Mouse (Mus musculus): Measurements from ENCODE around the gene Ift122.
A peak's percentile ranks its signal among the peaks of the same experiment; 100 is the strongest.

Ift122 gene

DNA sequence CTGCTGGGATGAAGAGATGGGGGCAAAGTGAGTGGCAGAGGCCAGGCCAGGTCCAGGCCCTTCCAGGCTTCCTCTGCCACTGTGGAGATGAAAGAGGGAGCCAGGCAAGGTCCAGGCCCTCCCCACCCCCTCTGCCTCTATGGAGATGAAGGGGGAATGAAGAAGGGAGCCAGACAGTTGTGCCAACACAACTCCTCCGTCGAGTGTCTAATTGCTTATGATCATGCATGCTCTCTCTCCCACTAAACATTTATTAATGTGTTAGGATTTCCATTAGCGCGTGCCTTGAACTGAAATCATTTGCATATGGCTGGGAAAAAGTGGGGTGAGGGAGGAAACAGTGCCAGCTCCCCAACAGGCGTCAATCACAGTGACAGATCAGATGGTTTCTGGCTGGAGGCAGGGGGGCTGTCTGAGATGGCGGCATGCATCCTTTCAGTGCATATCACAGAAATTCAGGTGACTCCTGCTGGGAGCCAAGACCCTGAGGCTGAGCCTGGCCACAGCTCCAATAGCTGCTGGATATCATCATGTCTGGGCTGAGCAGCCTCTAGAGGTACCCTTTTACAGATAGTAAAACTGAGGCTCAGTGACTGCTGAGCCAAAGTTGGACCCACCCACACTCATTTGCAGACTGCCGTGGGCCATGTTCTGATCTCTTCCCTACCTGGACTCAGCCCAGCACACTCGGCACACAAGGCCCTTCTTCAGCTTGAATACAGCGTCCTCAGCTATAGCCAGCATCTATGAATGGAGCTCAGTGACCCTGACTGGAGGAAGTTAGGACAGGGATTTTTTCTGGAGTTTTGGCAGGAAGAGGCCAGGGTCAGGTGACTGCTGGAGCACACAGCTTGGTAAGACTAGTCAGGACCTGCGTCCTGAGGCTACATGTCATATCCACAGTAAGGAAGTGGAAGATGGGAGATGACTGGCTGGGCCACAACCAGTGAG is 74.3 kb downstream of the Ift122 start:
- DNase-seq: no peak

DNA sequence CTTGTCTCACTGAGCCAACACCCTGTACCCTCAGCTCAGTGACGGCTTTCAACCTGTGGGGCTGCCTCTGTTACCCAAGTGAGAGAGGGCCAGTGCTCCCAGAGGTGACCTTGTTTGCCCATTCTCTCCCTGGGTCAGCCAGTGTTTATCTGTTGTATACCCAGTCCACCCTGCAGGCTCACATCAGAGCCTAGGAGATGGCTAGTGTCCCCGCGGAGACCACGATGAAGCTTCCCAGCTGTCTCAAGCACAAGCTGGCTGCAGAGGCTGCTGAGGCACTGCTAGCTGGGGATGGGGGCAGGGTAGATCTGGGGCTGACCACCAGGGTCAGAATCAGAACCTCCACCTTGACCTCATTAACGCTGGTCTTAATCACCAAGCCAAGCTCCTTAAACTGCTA is 76.7 kb downstream of the Ift122 start:
- peak in 1 of 2 experiments; percentile 53 for DNase-seq

GRCm38 (mm10) chr6:115931639-115932038 is 78.4 kb downstream of the Ift122 start, which contains the start of gene Rho:
Gene Rho (plus strand): TSS chr6:115931748.
- no peak for DNase-seq

GRCm38 (mm10) chr6:115932391-115932790 is 79.1 kb downstream of the Ift122 start:
- DNase-seq: no peak

DNA sequence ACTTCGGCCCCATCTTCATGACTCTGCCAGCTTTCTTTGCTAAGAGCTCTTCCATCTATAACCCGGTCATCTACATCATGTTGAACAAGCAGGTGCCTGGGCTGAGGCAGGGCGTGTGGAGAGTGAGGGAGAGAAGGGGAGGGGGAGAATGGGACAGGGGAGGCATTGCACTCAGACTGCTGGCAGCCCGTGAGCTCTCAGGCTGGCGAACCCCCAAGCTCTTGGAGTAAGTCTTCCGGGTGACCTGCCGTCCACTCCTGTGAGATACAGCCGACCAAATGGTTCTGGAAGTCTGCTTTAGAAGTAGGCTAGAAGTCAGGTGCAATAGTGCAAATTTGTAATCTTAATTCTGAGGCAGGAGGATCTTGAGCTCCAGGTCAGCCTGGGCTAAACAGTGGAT is 82.3 kb downstream of the Ift122 start:
- DNase-seq: no peak

- no peak for DNase-seq
These were observed 84.7 kb downstream of the Ift122 start for GRCm38 (mm10) chr6:115938011-115938410.

DNA sequence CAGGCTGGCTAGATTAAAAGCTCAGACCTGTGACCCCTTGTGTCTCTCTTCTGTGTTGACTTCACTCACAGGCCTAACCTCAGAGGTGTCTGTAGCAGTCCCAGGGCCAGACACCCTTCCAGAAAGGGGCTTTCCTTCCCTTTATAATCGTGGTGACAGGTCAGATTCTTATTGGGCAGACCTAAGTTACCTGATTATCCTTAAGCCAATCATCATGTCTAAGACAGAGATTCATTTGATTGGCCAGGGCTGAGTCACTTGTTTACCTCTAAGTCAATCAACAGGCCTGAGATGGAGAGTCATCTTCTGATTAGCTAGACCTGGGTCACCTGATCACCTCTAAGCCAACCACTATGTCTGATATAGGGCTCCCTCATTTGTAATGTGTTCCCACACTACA is 85.5 kb downstream of the Ift122 start:
- DNase-seq: no peak

DNA sequence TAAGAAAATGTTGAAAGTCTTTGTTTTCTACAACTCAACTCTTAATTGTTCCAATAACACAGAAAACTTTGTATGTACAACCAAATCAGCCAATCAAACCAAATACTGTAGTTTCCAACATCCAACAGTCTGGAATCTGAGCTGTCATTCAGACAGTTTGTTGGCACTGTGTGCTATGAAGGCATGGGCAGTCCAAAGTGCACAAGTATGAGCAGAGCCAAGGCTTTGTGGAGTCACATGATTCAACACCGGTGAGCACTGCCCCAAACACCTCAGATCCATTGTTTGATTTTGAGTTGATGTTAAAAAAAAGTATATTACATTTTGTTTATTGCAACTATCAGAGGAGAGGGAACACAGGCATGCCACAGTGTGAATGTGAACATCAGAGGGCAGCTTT is 87.3 kb downstream of the Ift122 start:
- DNase-seq: no peak

- peak in 1 of 2 experiments; percentile 58 for DNase-seq
These were observed 87.9 kb downstream of the Ift122 start for GRCm38 (mm10) chr6:115941128-115941527.

GRCm38 (mm10) chr6:115943498-115944427 is 90.5 kb downstream of the Ift122 start:
- DNase-seq: no peak

- no peak for DNase-seq
These were observed 91.4 kb downstream of the Ift122 start, which contains the start of gene H1foo for GRCm38 (mm10) chr6:115944638-115945037. Gene H1foo (plus strand): TSS chr6:115944938.

- no peak for DNase-seq
These were observed 92.4 kb downstream of the Ift122 start for GRCm38 (mm10) chr6:115945633-115946032.

- DNase-seq: peak in 1 of 2 experiments; percentile 56
These were observed 93.1 kb downstream of the Ift122 start for GRCm38 (mm10) chr6:115946389-115946788.

DNA sequence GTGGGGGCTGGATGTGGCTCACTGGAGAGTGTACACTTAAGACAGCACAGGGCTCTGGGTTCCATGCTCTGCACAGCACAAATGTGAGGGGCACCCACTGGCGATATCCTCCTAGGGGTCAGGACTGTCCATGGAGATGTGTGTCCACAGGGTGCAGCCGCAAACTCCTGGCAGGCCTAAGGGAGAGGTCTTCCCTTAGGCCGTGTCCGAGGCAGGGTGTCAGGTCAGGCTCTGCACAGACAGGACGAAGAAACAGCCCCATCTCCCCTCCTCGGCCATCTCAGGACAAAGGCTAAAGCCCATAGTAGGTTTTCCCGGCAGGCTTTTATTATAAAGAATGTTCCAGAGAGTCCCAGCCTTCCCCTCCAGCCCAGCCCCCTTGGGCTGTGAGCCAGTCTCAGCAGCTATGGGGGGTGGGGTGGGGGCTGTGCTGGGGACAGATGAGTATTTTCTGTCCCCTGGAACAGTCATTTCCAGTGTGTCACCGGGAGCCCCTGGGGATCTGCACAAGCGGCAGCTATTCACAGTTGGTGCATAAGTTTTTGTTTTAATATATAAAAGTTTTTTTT is 101.3 kb downstream of the Ift122 start:
- peak in 1 of 2 experiments; percentile 65 for DNase-seq

DNA sequence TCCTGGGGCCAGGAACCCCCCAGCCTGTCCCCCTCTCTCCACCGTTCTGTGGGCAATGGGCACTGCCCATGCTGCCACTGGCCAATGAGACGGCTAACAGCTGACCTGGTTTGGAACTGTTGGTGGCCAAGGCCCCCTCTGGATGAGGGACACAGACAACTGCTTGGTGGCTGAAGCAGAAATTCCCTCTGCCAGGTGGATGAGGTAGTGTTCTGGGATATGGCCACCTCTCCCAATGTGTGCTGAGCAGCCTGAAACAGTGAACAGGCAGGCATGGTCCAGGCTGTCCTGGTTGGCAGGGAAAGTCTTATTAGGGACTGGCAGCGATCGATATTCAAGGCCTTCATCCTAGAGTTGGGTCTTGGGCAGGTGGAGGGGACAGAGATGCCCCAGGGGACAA is 101.9 kb downstream of the Ift122 start:
- no peak for DNase-seq

- DNase-seq: no peak
These were observed 102.4 kb downstream of the Ift122 start for GRCm38 (mm10) chr6:115955664-115956063.

GRCm38 (mm10) chr6:115956418-115956921 is 103.2 kb downstream of the Ift122 start:
- no peak for DNase-seq

GRCm38 (mm10) chr6:115956922-115957601 is 103.8 kb downstream of the Ift122 start:
- peak; percentile 82 to 95 for DNase-seq

GRCm38 (mm10) chr6:115957681-115958080 is 104.4 kb downstream of the Ift122 start:
- DNase-seq: no peak

DNA sequence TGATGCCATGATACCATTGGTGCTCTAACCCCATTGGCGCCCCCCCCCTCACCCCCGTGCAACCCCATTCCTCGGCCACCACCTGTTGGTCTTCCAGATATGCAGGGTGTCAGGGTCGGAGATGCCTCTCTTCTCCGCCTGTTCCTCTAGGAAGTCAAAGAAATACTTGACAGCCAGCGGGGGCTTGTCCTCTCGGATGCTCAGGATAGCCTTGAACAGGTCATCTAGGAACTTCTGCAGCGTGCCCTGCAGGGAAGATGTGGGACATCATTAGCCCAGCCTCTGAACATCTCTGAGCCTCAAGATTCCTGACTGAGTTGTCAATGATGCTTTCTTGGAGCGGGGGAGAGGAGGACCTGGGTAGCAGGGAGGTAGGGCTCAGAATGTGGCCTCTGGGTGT is 105.2 kb downstream of the Ift122 start:
- no peak for DNase-seq

DNA sequence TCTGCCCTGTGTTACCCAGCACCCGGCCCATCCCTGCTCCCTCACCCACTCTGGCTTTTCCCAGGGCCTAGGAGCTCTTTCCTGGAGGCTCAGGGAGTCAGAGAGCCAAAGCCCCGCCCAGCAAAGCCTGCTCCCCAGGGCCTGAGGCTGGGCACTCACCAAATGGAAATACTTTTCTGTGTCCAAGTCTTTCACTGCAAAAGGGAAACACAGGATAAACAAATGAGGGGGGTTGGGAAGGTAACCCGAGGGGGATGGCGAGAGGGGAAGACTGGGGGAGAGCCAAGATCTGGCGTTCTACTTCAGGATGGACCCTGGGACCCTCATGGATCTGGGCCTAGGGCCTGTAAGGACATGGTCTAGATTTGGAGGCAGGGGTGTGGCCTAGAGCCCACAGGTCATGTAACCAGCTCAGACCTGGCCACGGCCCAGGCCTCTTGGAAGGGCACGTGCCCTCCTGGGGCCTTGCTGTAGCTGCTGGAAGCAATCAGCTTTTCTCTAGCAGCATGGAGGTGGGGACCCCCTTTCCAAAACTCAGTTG is 106.0 kb downstream of the Ift122 start:
- DNase-seq: peak; percentile 88 to 93

DNA sequence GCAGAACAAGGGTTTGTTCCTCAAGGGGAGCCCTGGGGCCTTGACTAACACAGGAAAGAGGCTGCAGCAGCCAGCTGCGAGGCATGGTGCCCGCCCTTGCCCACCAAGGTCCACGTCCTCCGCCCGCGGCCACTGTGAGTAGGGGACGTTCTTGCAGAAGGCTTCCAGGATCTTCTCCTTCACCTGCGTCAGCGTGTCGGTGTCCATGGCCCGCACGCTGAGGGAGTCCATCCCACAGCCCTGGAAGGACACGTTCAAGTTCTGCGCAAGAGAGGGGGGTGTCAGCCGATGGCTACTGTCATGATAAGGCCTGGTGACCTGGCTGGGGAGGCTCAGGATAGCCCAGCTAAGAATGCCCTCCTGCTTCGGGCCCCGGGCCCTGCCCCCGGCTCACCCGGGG is 107.1 kb downstream of the Ift122 start:
- no peak for DNase-seq

Data from lung, postnatal 4 days (tissue).